Mouse (Mus musculus) urinary bladder, postnatal 10 days (tissue): ENCODE results near the gene Aamdc.

Source experiments
- DNase-seq: peaks from one replicate; pipeline ENCODE4 v3.0.0; 2022; ENCODE audit warnings: low spot score

Aamdc gene

DNA sequence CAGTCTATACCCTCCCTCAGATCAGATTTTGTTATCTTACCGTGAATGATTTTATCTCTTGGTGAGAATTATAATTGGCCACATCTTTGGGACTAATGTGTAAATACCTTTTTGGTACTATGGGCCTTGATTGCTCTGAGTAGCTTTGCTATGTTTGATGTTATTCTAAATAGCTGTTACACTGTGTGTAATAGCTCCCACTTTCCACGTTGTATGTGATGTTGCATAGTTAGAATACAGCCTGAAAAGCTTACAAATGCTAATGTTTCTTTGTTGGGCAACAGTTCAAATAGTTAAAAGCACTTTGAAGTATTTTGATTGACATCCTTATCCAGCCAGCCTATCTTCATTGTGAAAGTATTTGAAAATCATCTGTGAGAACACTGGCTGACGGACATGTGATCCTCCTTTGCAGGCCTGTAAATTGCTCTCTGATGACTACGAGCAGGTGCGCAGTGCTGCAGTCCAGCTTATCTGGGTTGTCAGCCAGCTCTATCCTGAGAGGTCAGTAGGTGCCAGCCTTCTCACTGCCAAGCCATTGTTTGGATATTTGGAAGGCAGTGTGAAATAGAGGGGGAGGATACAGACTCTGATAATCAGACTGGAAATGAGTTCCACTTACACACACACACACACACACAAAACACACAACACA is 78.6 kb downstream of the Aamdc start:
- DNase-seq: no peak
